Mouse (Mus musculus): Measurements from ENCODE around the gene Cd70.

GRCm38 (mm10) chr17:57138676-57139075 is 10.9 kb downstream of the Cd70 start:
- TF ChIP-seq CTCF (IDR thresholded peaks at IDR 0.05; ENCODE audit: control insufficient read depth, insufficient read depth, low read length), result no peak
- TF ChIP-seq POLR2A (IDR thresholded peaks at IDR 0.05; ENCODE audit: borderline replicate concordance, control insufficient read depth, low read depth, low read length), result no peak
